Mouse (Mus musculus): Measurements from ENCODE around the gene Abcc2. TPM values are rescaled to one million over a fixed set of nuclear protein-coding genes. Genes with fewer than 3 reads are reported as not detected.
A peak's percentile ranks its signal among the peaks of the same experiment; 100 is the strongest.

Abcc2 gene
- total RNA-seq, 4 experiments from 2014 or later: 0.06 to 0.33 TPM; not detected in 2

- no peak for DNase-seq (ENCODE audit: low spot score in 2 of 2)
Measured at GRCm38 (mm10) chr19:43777308-43777707, 4.7 kb upstream of the Abcc2 start.

- no peak for DNase-seq (ENCODE audit: low spot score in 2 of 2)
Measured at GRCm38 (mm10) chr19:43780391-43780790, 1.6 kb upstream of the Abcc2 start.

- DNase-seq (ENCODE audit: low spot score in 2 of 2): no peak
Measured at GRCm38 (mm10) chr19:43784761-43785160, 2.8 kb downstream of the Abcc2 start.

- DNase-seq (ENCODE audit: low spot score in 2 of 2): no peak
Measured at GRCm38 (mm10) chr19:43786249-43787026, 4.4 kb downstream of the Abcc2 start.

- DNase-seq (ENCODE audit: low spot score in 2 of 2): no peak
Measured at GRCm38 (mm10) chr19:43789817-43790216, 7.8 kb downstream of the Abcc2 start.

- DNase-seq (ENCODE audit: low spot score in 2 of 2): no peak
Measured at GRCm38 (mm10) chr19:43792537-43792936, 10.5 kb downstream of the Abcc2 start.

GRCm38 (mm10) chr19:43793951-43794350, 12.0 kb downstream of the Abcc2 start:
- DNase-seq (ENCODE audit: low spot score in 2 of 2): no peak

- DNase-seq (ENCODE audit: low spot score in 2 of 2): no peak
Measured at GRCm38 (mm10) chr19:43795511-43795910, 13.5 kb downstream of the Abcc2 start.

- no peak for DNase-seq (ENCODE audit: low spot score in 2 of 2)
Measured at GRCm38 (mm10) chr19:43797216-43797615, 15.2 kb downstream of the Abcc2 start.

- no peak for DNase-seq (ENCODE audit: low spot score in 2 of 2)
Measured at GRCm38 (mm10) chr19:43801427-43802051, 19.5 kb downstream of the Abcc2 start.

- DNase-seq (ENCODE audit: low spot score in 2 of 2): no peak
Measured at GRCm38 (mm10) chr19:43803866-43804265, 21.9 kb downstream of the Abcc2 start.

- no peak for DNase-seq (ENCODE audit: low spot score in 2 of 2)
Measured at GRCm38 (mm10) chr19:43809331-43809730, 27.3 kb downstream of the Abcc2 start.

- DNase-seq (ENCODE audit: low spot score in 2 of 2): no peak
Measured at GRCm38 (mm10) chr19:43811419-43811818, 29.4 kb downstream of the Abcc2 start.

GRCm38 (mm10) chr19:43813315-43813714, 31.3 kb downstream of the Abcc2 start:
- DNase-seq (ENCODE audit: low spot score in 2 of 2): no peak

- DNase-seq (ENCODE audit: low spot score in 2 of 2): no peak
Measured at GRCm38 (mm10) chr19:43815661-43816414, 33.8 kb downstream of the Abcc2 start.

GRCm38 (mm10) chr19:43826855-43827254, 44.9 kb downstream of the Abcc2 start:
- no peak for DNase-seq (ENCODE audit: low spot score in 2 of 2)

- DNase-seq (ENCODE audit: low spot score in 2 of 2): peak; percentile 38 to 77
Measured at GRCm38 (mm10) chr19:43832425-43833069, 50.6 kb downstream of the Abcc2 start.

GRCm38 (mm10) chr19:43843184-43843583, 61.2 kb downstream of the Abcc2 start:
- no peak for DNase-seq (ENCODE audit: low spot score in 2 of 2)

GRCm38 (mm10) chr19:43845331-43845908, 63.4 kb downstream of the Abcc2 start:
- DNase-seq (ENCODE audit: low spot score in 2 of 2): no peak

GRCm38 (mm10) chr19:43847056-43847455, 65.1 kb downstream of the Abcc2 start:
- DNase-seq (ENCODE audit: low spot score in 2 of 2): no peak

GRCm38 (mm10) chr19:43847966-43848365, 66.0 kb downstream of the Abcc2 start:
- no peak for DNase-seq (ENCODE audit: low spot score in 2 of 2)

Measured in layer of hippocampus, adult 8-10 months (tissue).